Mouse (Mus musculus) right cerebral cortex, postnatal 25 days (tissue): Measurements from ENCODE around the gene Cd9.

Experiments used
- DNase-seq: peaks from one replicate; pipeline ENCODE4 v3.0.0; 2022

Gene Cd9

DNA sequence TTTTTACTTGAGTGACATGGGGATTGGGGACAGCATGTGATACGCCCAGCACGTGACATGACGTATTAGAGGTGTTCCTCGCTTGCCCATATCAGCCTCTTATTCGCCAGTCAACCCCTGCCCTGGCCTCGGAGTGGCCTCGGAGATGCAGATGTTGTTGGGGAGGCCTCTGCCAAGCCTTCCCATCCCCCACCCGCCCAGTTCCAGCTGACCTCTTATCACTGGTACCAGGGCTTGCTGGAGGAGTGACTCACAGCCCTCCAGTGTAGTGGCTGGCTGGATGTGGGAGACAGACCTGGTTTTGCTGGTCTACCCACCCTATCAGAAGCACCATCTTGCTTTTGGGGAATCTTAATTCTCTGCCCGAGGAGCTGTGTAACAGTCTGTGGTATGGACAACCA, 21.3 kb downstream of the Cd9 start:
- DNase-seq, result no peak

DNA sequence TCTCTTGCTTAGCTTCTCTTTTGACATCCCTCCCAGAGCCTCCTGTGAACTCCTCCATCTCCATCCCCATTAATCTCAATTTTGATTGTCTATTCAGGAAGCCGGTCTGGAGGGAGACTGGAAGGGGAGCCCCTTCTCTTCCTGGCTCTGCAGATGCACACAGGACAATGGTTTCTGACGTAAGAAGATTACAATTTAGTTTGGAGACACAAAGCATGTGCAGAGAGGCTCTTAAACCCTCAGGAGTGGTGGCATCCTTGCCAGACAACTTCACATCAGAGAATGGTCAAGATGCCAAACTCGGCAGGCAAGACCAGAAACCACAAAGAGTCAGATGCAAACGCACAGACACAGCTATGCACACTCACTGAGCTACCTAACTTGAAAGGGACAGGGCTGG, 22.7 kb downstream of the Cd9 start:
- no peak for DNase-seq

- no peak for DNase-seq
Measured at GRCm38 (mm10) chr6:125471326-125471725, 23.3 kb downstream of the Cd9 start.

- DNase-seq, result no peak
Measured at GRCm38 (mm10) chr6:125470616-125471015, 24.0 kb downstream of the Cd9 start.

DNA sequence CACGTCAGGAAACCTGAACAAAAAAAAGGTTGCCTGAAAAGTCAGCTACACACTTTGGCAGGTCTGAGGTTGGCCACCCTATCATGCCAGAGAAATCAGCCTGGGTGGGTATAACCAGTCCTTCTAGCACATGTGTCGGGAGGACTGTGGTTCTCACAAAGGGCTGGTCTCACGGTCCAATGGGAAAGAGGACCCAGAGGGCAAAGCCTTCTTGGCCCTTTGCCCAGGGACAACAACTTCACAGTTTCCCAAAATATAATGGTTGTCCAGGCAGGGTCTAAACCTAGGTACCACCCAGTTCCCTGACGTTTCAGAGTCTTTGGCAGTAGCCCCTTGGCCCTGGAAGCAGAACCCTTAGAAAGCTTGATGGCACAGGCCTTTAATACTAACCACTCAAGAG, 25.4 kb downstream of the Cd9 start:
- no peak for DNase-seq

DNA sequence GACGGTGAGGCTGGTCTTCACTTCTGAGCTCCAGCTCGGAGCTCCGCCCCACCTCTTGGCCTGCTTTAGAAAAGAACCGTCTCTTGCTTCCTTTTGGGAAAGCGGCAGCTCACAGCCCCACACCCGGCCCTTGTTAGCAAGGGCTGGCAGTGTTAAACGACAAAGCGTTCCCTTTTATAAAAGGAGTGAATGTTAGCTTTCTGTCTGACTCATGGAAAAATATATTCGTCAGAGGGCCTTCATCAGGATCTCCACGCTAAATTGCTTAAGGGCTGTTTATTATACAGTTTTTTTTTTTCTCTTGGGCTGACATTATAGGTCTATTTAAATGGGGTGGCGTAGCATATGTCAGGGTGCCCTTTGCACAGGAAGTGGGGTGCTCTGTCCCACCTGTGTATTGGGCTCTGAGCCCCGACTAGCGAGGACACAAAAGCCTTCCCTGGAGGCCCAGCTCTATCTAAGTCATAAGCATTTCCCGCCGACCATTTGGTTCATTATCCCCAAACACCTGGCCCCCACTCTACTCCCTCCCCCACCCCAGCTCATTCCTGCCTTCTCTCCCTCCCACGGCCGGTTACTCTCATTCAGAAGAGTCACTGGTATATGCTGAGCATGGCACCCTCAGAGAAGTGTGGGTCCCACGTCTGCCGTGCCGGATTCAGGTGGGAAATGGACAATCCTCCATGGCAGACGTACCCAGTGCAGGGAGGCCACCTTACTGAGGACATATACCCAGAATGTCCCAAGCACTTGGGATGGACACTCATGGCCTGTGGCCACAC, 26.2 kb downstream of the Cd9 start:
- peak; percentile 15 for DNase-seq

GRCm38 (mm10) chr6:125467301-125467715, 27.3 kb downstream of the Cd9 start:
- peak; percentile 40 for DNase-seq

DNA sequence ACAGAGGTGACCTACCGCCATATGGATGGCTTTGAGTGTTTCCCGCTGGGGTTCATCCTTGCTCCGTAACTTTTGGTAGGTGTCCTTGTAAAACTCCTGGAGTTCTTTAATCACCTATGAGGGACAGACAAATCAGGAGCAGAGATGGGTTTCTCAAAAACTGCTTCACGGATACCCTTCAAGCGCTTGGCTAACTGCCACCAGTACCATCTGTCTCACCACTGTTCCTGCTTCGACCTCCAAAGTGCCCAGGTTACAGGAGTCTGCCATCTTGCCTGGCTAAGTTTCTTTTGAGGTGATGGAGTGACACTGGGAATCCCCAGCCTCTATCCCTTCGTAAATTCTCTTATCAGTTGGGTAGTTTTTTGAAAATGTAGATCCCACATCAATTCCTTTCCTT, 32.3 kb downstream of the Cd9 start:
- DNase-seq, result no peak

- no peak for DNase-seq
Measured at GRCm38 (mm10) chr6:125461788-125462187, 32.8 kb downstream of the Cd9 start.

DNA sequence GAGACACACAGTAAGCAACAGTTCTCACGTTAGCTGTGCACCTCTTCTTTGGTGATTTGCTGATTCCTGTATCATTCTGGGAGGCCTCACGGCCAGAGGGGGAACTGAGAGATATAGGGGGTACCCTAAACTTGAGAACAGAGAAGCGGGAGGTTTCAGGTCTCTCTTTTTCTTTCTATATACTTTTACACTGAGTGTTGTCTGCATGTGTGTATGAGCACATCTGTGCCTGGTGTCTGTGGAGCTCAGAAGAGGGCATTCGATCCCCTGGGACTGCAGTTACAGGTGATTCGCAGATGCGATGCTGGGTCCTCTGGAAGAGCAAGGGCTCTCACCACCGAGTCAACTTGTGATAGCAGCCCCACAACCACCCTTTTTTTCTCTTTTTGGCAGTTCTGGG, 33.3 kb downstream of the Cd9 start:
- no peak for DNase-seq

DNA sequence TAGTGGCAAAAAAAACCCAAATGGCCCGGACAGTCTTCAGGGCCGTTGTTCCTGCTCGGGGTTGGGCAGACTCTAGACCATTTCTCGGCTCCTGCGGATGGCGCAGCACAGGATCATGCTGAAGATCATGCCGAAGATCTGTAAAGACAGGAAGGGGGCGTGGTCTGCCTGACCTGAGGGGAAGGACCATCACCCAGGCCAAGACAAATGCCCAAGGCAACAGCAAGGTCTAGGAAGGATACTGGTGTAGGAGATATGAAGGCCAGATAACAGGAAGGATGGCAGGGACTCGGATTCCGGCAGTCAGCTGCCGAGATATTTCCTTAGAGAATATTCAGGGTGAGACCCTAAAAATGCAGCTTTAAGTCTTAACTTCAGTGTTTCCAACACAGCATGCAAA, 34.0 kb downstream of the Cd9 start:
- no peak for DNase-seq

- DNase-seq, result no peak
Measured at GRCm38 (mm10) chr6:125459903-125460302, 34.7 kb downstream of the Cd9 start.

GRCm38 (mm10) chr6:125455806-125456520, 38.6 kb downstream of the Cd9 start:
- DNase-seq, result no peak

GRCm38 (mm10) chr6:125454731-125455130, 39.9 kb downstream of the Cd9 start:
- no peak for DNase-seq

DNA sequence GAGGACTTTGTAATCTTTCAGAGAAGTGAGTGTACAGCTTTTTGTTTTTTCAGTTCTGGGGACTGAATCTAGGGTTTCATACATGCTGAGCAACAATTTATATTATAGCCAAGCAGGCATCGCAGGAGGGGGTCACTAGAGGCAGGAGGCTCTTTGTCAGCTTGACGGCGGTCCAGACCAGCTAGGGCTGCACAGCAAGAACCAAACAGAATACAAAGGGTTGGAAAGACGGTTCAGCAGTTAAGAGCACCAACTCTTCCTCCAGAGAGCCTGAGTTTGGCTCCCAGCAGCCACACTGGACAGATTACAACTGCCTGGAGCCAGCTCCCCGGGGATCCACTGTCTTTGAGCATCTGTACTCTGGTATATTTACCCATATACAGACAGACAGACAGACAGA, 40.3 kb downstream of the Cd9 start:
- DNase-seq, result no peak

- DNase-seq, result no peak
Measured at GRCm38 (mm10) chr6:125447660-125448059, 46.9 kb downstream of the Cd9 start.

GRCm38 (mm10) chr6:125447205-125447604, 47.4 kb downstream of the Cd9 start:
- DNase-seq, result no peak

DNA sequence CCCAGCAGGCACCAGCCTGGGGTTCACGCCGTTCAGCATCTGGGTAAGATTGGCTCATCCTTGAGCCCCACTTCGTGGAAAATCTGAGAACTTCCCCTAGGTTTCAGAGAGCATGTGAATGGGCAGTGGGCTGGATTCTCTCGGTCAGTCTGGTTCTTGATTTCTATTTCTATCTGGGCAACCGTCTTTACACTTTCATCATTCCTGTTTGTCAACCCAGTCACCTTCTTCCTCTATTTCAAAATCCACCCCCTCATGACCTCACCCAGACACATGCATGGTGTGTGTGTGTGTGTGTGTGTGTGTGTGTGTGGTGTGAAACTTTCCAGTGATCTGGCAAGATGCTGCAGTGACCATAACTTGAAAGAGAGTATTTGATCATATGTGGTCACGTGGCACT, 49.2 kb downstream of the Cd9 start:
- no peak for DNase-seq

DNA sequence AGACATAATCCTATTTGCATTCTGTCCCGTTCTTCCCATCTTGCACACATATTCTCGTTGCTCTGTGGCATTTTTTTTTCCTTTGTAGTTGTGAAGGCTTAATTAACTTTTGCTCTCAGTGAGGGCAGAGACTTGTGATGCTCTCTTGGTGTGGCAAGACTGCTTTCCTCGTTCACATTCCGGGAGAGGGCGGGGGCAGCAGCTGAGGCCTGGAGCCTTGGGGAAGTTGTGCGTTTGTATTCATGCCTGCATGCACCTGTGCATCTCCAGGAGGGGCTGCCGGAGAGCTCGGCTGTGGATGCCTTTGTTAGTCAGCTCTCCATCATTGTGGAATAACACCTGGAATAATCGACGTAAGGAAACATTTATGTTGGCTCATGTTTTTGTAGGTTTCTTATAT, 52.0 kb downstream of the Cd9 start:
- no peak for DNase-seq

GRCm38 (mm10) chr6:125436753-125437152, 57.8 kb downstream of the Cd9 start:
- no peak for DNase-seq

GRCm38 (mm10) chr6:125434735-125435518, 59.7 kb downstream of the Cd9 start:
- no peak for DNase-seq

- DNase-seq, result no peak
Measured at GRCm38 (mm10) chr6:125433704-125434447, 60.7 kb downstream of the Cd9 start.

GRCm38 (mm10) chr6:125433257-125433656, 61.3 kb downstream of the Cd9 start:
- DNase-seq, result no peak
